Mouse (Mus musculus) urinary bladder, postnatal 25 days (tissue): Measurements from ENCODE around the gene Ankrd63.
"Not testable (repeated sequence)": the region's sequence is repeated elsewhere in the genome, so short reads cannot be mapped to it uniquely, and the experiment has no call there.

Experiments
- DNase-seq: peaks from one replicate; pipeline ENCODE4 v3.0.0; 2022; ENCODE audit warnings: low spot score

Ankrd63 gene

GRCm38 (mm10) chr2:118662902-118663803 is 40.6 kb downstream of the Ankrd63 start, which contains the start of gene Pak6:
Gene Pak6 (plus strand): TSS chr2:118663303.
- no peak for DNase-seq

GRCm38 (mm10) chr2:118661891-118662290 is 41.9 kb downstream of the Ankrd63 start:
- no peak for DNase-seq

GRCm38 (mm10) chr2:118659998-118660452 is 43.7 kb downstream of the Ankrd63 start:
- no peak for DNase-seq

- DNase-seq, result no peak
Measured at GRCm38 (mm10) chr2:118659493-118659892, 44.3 kb downstream of the Ankrd63 start.

- peak; percentile 37 for DNase-seq
Measured at GRCm38 (mm10) chr2:118659077-118659476, 44.7 kb downstream of the Ankrd63 start.

GRCm38 (mm10) chr2:118658457-118658856 is 45.3 kb downstream of the Ankrd63 start:
- no peak for DNase-seq

- no peak for DNase-seq
Measured at GRCm38 (mm10) chr2:118656688-118657281, 47.0 kb downstream of the Ankrd63 start.

GRCm38 (mm10) chr2:118650697-118651096 is 53.1 kb downstream of the Ankrd63 start:
- not testable (repeated sequence) for DNase-seq
